Mouse (Mus musculus) adrenal gland, postnatal 36 days (tissue): ENCODE results near the gene Hdac11. TPM values are rescaled to one million over a fixed set of nuclear protein-coding genes. Genes with fewer than 3 reads are reported as not detected.

ENCODE experiments used
- DNase-seq, 2 experiments: peaks; one replicate each; pipeline ENCODE4 v3.0.0; 2021; ENCODE audit warnings: mixed read lengths in 1 of 2
- total RNA-seq, 2 experiments: library from RNA; stranded (reverse); gene quantifications; 2 replicates each; pipeline ENCODE4 v1.2.3; 2021

Hdac11 gene
- total RNA-seq, 2 experiments from 2014 or later: 5.8 to 6.2 TPM

- DNase-seq: no peak
Observed at GRCm38 (mm10) chr6:91137343-91137956, 19.0 kb upstream of the Hdac11 start.

DNA sequence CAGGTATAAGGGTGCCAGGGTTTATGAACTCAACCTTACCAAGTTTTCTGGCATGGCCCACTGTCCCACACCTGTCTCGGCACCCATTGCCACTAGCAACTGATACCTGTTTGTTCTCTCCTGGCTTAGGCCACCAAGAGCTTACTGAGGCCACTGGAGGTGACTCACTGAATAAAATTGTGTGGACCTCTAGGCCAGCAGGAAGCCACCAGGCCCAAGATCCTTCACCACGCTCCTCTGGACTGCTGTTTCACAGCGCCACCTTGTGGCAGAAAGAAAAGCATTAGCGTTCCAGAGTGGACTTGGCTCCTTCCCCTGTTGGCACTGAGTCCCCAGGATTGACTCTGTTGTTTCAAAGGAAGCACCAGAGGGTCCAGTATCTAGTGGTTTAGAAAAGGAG, 16.6 kb upstream of the Hdac11 start:
- DNase-seq: peak; percentile 73 to 82

DNA sequence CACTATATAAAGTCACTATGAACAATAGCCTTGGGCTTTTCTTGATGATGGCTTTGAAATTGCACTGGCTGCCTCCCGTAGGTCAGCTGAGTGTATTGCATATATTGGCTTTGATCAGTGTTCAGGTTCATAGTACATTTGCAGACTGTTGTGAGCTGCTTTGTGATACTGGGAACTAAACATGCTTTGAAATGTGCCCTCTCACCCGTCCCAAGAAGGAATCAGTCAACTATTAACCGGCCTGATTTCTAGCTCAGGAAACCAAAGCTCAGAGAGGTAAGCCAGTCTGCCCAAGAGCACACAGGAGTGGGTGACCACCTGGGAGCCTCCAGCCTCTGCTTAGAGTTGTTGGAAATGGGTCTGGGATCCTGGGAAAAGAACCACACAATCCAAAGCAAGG, 11.4 kb upstream of the Hdac11 start:
- no peak for DNase-seq

DNA sequence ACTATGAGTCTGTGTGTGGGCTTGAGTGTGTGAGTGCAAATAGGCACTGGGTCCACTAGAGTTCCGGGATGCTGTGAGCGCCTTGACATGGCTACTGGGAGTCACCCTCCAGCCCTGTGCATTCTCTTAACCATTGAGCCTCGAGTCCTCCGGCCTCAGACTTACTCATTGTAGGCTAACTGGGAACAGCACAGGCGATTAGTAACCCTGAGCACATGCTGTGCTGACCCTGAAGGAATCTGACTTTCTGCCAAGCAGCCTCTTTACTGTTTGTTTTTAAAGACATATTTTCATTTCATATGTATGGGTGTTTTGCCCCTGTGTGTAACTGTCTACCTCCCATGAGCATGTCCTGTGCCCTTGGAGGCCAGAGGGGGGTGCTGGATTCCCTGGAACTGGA, 10.9 kb upstream of the Hdac11 start:
- DNase-seq: peak; percentile 24 to 64

DNA sequence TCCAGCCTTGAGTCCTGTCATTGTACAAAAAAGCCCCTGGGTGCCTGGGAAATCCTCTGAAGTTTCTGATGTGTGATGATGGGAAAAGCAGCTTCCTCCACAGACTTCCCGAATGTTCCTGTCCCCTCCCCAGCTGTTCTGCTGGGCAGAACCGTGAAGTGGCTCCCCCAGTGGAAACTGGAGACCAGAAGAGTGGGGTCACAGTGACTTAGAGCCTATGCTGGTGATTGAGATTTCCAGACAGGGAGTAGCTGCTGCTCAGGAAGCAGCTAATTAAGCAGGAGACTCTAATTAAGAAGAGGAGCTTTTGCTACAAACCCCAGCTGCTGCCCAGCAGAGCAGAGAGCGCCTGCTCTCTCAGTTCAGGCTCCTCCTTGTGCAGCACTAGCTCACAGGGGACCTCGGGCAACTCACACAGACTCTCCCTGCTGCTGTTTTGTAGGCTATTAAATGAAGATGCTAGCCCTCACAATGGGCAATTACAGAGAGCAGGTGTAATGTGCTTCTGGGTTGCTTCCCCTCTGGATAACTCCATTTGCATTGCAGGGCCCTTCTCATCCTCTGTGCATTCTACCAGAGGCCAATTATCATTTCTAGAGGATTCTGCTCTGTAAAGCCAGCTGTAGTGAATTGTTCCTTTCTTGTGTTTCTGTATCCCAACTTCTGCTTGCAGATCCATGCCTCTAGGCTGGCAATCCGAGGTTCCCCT, 9.9 kb upstream of the Hdac11 start:
- no peak for DNase-seq

DNA sequence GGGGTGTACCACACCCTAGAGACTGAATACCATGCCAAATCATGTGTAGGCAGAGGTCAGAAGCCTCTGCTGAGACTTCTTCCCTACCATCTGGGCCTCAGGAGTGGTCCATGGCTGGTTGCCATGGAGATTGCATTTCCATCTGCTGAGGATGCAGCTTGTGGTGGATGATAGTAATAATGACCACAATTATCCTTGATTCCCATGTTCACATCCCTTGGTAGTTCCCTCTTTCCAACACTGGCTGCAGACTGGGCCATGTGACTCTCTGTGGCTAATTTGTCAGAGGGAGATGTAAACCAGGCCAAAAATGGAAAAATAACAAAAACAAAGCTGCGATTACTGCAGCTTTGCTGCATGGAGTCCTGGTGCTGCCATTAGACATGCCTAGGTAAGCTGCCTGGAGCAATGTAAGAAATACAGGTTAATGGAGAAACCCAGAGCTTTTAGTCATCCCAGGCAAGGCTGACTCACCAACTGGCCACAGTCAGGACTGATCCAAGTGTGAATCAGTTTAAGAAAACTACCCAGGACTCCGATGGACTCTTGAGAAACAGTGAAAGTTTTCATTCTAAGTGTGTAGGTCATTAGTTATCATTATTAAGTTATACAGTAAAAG, 9.2 kb upstream of the Hdac11 start:
- DNase-seq: peak; percentile 27 to 28

- DNase-seq: no peak
Observed at GRCm38 (mm10) chr6:91152892-91153548, 3.4 kb upstream of the Hdac11 start.

GRCm38 (mm10) chr6:91153549-91154064, 2.9 kb upstream of the Hdac11 start:
- peak in 1 of 2 experiments; percentile 25 for DNase-seq

DNA sequence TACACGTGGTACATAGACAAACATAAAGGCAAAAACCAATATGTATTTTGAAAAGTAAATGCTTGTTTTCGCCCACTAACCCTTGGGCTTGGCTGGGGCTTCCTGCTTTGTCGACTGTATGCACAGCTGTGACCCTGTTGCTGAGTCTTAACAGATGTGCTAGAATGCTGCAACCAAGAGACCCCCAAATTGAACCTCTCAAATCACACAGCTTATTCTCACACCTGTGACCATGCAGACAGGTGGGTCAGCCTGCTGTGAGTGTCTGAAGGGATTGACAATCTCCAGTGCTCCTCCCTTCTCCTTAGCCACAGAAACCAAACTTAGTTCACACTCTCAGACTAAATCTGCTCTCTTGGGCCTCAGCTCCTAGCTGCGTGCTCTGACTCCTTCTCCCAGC, 1.8 kb upstream of the Hdac11 start:
- DNase-seq: no peak

DNA sequence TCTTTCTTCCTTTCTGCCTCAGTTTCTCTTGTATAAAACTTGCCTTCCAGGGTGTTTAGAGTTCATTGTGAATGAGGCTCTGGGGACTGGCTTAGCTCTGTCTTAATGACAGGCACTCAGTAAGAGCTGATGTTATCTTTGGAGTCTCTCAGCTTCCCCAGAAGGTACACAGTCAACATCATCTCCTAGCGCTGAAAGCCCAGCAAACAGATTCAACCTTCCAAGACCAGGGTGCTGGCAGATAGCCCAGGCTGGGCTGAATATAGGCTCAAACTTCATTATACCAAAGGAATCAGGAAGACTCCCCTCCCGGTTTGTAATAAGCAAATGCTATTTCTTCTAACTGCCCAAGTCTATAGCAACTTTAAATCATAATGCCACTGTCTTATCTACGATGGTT, 1.2 kb upstream of the Hdac11 start:
- no peak for DNase-seq

DNA sequence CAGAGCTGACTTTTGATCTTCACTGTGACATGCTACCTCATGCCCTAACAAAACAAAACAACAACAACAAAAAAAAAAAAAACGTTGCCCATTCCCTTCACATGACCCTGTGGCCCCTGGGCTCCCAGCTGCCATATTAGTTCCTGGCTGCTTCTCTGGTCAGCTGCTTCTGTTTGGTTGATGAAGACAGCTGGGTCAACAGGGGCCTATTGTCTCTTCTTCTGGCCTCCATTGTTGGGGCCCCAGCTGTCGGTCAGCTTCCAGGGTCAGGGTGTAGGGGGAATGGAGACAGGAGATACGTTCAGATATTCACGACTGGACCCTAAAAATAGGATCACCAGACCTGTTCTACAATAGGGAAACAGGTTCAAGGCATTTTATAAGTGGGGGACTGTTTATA, 403 bp upstream of the Hdac11 start:
- DNase-seq: no peak

DNA sequence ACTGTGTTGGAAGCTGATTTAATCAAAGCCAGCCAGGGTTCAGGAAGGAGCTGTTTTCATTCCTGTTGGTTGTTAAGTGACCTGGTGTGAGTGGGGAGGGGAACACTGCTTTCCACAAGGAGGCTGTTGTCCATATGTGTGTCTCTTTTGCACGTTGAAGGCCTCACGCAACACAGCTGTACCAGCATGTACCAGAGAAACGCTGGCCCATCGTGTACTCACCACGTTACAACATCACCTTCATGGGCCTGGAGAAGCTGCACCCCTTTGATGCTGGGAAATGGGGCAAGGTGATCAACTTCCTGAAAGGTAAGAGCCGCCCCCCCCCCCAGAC, 739 bp downstream of the Hdac11 start:
- no peak for DNase-seq

- no peak for DNase-seq
Observed at GRCm38 (mm10) chr6:91159047-91159446, 2.6 kb downstream of the Hdac11 start.

DNA sequence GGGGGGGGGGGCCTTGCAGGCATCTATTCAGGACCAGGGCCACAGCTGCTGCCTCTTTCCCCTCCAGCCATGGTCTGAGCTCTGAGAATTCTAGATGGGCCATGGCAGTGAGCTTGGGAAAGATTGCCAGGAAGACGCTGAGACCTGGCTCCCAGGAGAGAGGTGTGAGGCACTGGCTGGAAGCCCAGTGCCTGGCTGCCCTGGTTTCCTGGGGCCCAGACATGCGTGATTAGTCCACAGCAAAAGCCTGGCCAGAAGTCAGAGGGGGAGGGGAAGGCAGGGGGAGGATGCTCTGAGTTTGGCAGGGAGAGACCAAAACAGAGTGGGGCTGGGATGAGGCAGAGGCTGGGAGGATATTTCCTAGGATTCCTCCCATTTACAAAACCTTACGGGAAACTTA, 3.9 kb downstream of the Hdac11 start:
- DNase-seq: peak; percentile 41 to 71

DNA sequence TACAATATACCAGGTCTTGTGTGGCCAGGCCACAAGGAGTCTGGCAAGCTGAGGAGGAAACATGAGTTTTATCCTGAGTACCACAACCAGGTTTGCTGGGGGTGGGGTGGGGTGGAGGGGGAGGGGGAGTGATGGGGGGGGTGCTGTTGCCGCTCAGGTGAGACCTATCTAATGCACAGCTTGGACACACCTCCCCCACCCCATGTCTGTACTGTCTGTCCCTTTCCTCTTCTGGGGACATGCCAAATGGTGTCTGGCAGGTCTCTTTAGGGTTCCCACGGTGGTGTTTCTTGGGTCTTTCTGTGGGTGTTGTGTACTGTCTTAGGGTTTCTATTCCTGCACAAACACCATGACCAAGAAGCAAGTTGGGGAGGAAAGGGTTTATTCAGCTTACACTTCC, 4.5 kb downstream of the Hdac11 start:
- DNase-seq: no peak

DNA sequence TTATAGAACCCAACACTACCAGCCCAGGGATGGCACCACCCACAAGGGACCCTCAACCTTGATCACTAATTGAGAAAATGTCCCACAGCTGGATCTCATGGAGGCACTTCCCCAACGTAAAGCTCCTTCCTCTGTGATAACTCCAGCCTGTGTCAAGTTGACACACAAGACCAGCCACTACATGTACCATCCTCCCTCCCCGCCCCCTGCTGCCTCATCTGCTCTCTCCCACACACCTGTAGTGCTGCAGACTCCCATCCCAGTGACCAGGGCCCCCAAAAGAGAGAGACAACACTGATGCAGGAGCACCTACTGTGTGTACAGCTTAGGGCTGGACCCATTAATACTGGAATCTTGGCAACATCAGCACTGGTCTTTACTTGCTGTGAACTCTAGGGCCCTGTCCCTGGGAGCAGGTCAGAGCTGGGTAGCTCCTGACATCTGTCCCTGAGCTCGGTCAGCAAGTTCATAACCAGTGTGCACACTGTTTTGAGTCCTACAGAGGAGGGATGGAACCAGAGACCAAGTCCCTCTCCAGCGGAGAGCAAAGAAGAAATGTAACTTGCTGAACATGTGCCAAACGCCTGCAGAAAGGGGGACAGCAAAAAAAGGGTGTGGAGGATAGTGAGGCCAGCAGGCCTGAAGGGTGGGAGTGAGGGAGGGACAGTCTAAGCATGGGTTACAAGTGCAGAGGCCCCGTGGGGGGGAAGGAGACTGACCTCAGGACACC, 5.2 kb downstream of the Hdac11 start:
- no peak for DNase-seq

DNA sequence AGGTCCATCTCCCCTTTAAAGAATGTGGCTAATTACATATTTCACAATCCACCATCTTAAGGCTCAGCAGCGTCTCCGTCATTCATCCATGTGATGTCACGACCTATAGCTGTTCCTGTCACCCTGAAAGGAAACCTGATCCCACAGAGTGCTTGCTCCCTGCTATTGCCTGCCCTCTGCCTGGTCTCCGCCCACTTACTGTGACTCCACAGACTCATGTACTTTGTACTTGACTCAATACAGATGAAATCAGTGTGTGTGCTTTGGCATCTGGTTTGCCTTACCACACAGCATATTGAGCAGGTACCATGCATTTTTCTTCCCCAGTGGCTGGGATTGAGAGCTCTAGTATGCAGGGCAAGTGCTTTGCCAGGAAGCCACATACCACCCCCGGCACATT, 5.8 kb downstream of the Hdac11 start:
- no peak for DNase-seq

- no peak for DNase-seq
Observed at GRCm38 (mm10) chr6:91163195-91163911, 6.9 kb downstream of the Hdac11 start.

DNA sequence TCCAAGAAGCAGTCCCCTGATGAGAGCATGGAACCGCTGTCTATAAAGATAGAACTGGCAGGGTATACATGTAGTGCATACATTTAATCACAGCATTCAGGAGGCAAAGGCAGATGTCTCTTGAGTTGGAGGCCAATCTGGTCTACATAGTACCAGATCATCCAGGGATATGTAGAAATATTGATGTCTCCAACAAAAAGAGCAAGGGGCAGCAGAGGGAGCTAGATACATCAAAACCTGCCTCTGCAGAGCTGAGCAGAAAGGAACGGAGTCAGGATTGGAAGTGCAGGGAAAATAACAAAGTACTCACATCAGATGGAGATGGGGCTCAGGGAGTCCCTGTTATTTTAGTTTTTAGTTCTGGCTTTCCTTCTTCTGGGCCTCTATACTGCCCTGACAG, 8.1 kb downstream of the Hdac11 start:
- no peak for DNase-seq

GRCm38 (mm10) chr6:91165210-91165609, 8.7 kb downstream of the Hdac11 start:
- DNase-seq: peak; percentile 67 to 71

DNA sequence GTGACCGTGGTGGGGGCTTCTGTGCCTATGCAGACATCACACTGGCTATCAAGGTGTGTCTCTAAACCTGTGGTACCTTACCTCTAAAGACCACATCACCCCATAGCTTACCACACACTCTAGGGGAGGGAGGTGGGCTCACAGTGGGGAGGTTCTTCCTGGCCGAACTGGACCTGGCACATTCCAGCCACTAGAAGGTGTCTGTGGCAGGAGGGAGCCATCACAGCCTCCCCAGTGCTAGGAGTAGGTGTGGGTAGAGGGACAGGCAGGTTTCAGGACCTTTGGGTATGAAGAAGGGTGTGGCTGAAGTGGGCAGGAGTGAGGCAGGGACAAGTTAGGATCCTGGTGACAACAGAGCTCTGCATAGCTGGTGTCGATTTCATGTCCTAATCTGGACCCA, 11.4 kb downstream of the Hdac11 start:
- DNase-seq: no peak

GRCm38 (mm10) chr6:91169129-91169528, 12.7 kb downstream of the Hdac11 start:
- no peak for DNase-seq
